Mouse (Mus musculus) activated CD4-positive, CD25-positive, alpha-beta regulatory T cell, adult 9 weeks (primary cell): ENCODE measurements around the gene Cpe. TPM values are rescaled to one million over a fixed set of nuclear protein-coding genes. Genes with fewer than 3 reads are reported as not detected.

Experiments used
- polyA plus RNA-seq: library from polyadenylated mRNA; unstranded; fragments of 100-300 nt; shearing (Covaris generic); gene quantifications from one replicate; pipeline ENCODE4 v1.2.1, GENCODE M21; 2017

Cpe gene
- polyA plus RNA-seq, result 1.1 TPM

GRCm38 (mm10) chr8:64692651-64693201, at the start of gene Cpe:
Cpe (minus strand) TSS chr8:64693054.

GRCm38 (mm10) chr8:64733271-64733943, 40.6 kb upstream of the Cpe start, which contains the start of gene Msmo1:
Msmo1 (minus strand) TSS chr8:64733792.

Other genes starting within 250 kb of the Cpe start
- 75.1 TPM for gene Msmo1, start 40.7 kb upstream of the Cpe start, polyA plus RNA-seq
- 2.6 TPM for gene Klhl2, start 157.0 kb upstream of the Cpe start, polyA plus RNA-seq